Mouse (Mus musculus) E14TG2a.4 (cell line): ENCODE data around the gene Madd.

Experiments used
- H3K27me3 ChIP-seq: 2 replicates; pipeline ENCODE4 v1.6.1; 2014; ENCODE audit warnings: low read length, control low read depth; ENCODE audit not compliant: insufficient read depth
- H3K36me3 ChIP-seq: 2 replicates; pipeline ENCODE4 v1.6.1; 2014; ENCODE audit warnings: low read length, control low read depth; ENCODE audit not compliant: insufficient read depth
- H3K4me1 ChIP-seq: replicated peaks from 2 replicates; pipeline ENCODE4 v1.6.1; 2014; ENCODE audit warnings: low read depth, low read length, control low read depth
- H3K4me3 ChIP-seq: replicated peaks from 2 replicates; pipeline ENCODE4 v1.5.1; 2014; ENCODE audit warnings: mild to moderate bottlenecking, low read length
- H3K9me3 ChIP-seq: 2 replicates; pipeline ENCODE4 v1.6.1; 2014; ENCODE audit warnings: low read length, control low read depth
- CTCF ChIP-seq: conservative IDR thresholded peaks from 2 replicates; pipeline ENCODE4 v1.5.1; 2014; ENCODE audit warnings: low read length
- NANOG ChIP-seq: IDR thresholded peaks from 2 replicates; pipeline ENCODE4 v1.6.1; 2014; ENCODE audit warnings: borderline replicate concordance, low read length, mixed read lengths
- POU5F1 ChIP-seq: IDR thresholded peaks from 2 replicates; pipeline ENCODE4 v1.6.1; 2014; ENCODE audit warnings: low read length, borderline replicate concordance

The Madd gene

DNA sequence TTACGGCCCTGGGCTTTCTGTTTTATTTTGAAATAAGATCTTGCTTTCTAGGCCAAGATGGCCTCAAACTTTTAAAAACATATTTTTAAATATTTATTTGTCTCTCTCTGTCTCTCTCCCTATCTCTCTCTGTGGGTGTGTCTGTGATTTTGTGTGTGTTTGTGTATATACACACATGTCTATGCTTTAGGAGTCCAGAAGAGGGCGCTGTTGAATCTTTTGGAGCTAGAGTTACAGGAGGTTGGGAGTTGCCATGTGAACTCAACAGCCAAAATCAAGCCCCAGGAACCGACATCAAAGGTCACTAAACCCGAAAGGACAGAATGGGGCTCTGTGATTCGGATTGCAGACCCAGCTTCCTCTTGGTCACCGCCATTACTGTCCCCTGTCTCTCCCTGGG, 73.2 kb downstream of the Madd start:
- no peaks in the 10 kb centered on the region for H3K36me3 ChIP-seq
- no peak for TF ChIP-seq POU5F1
- peak; percentile 64 for TF ChIP-seq CTCF

DNA sequence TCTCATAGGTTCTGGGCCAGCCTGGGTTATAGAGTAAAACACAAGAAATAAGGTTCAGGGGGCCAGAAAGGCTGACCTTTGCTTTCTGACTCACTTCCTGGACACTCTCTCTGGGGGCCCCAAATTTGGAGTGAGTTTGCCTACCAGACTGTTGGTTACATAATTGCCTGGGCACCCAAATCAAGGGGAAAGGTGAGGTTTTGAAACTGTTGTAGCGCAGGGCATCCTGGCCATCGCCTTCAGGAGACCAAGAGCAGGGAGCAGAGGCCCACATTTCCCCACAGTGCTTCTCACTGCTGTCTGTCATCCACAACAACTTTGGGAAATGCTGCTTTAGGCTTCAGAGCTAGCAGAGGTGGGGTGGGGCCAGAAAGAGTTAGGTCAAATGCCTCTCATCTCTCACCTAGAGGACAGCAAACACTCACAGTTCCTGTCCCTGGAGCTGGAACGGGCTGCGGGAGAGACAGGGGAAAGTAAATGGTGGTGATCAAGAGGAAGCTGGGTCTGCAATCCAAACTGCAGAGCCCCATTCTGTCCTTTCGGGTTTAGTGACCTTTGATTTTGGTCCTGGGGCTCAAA, 73.7 kb downstream of the Madd start:
- Histone ChIP-seq H3K36me3 (no peaks in the 10 kb centered on the region), H3K4me1 (peaks cover 39% of the 10 kb centered on the region), H3K9me3 (no peaks in the 10 kb centered on the region), H3K27me3 (peaks cover 2% of the 10 kb centered on the region; the same call in 1 of the 2 replicates), H3K4me3 (no peak overlapping the region)
- TF ChIP-seq CTCF (no peak), NANOG (no peak), POU5F1 (no peak)

More for the DNA sequence above, 73.2 kb downstream of the Madd start:
- Histone ChIP-seq H3K4me3 (no peak overlapping the region), H3K4me1 (peaks cover 39% of the 10 kb centered on the region), H3K9me3 (no peaks in the 10 kb centered on the region), H3K27me3 (peaks cover 3% of the 10 kb centered on the region; the same call in 1 of the 2 replicates)

DNA sequence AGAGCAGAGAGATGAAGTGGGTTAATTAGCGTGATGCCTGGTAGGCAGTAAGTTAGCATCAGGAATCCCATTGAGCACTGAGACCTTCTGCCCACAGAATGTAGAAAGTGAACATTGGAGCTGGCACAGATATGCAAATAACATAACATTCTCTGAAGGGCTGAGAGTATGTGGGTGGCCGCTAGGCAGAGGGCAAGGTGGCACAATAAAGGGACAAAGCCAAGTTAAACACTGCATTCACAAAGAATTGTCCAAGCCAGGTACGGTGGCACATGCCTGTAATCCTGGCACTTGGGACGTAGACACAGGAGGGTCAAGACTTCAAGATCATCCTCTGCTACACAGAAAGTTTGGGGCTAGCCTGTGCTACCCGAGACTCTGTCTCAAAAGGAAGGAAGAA, 74.4 kb downstream of the Madd start:
- Histone ChIP-seq H3K9me3 (no peaks in the 10 kb centered on the region), H3K36me3 (no peaks in the 10 kb centered on the region), H3K27me3 (peaks cover 2% of the 10 kb centered on the region; the same call in 1 of the 2 replicates), H3K4me1 (peaks cover 39% of the 10 kb centered on the region), H3K4me3 (no peak overlapping the region)
- TF ChIP-seq POU5F1 = no peak
- TF ChIP-seq CTCF = no peak
- TF ChIP-seq NANOG = no peak

DNA sequence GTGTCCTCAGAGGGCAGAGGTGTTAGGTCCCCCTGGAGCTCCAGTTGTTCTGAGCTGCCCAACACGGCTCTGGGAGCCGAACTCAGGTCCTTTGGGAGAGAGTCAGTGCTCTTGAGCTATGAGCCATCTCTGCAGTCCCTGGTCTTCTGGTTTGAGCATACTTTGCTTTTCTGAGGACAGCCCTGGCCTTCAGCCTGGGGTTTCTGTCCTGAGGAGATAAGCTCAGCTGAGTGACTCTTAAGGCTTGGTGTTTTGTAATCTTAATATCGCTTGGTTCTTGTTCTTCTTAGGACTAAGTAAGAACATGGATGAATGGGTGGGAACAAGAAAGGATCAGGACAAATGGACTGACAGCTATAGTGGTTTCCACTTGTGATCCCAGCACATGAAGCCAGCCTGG, 75.5 kb downstream of the Madd start:
- H3K27me3 ChIP-seq = no peaks in the 10 kb centered on the region
- peaks cover 32% of the 10 kb centered on the region for H3K4me1 ChIP-seq
- TF ChIP-seq POU5F1 = no peak
- TF ChIP-seq CTCF = no peak
- no peak for TF ChIP-seq NANOG
- H3K4me3 ChIP-seq = no peak overlapping the region
- H3K9me3 ChIP-seq = no peaks in the 10 kb centered on the region
- H3K36me3 ChIP-seq = no peaks in the 10 kb centered on the region

DNA sequence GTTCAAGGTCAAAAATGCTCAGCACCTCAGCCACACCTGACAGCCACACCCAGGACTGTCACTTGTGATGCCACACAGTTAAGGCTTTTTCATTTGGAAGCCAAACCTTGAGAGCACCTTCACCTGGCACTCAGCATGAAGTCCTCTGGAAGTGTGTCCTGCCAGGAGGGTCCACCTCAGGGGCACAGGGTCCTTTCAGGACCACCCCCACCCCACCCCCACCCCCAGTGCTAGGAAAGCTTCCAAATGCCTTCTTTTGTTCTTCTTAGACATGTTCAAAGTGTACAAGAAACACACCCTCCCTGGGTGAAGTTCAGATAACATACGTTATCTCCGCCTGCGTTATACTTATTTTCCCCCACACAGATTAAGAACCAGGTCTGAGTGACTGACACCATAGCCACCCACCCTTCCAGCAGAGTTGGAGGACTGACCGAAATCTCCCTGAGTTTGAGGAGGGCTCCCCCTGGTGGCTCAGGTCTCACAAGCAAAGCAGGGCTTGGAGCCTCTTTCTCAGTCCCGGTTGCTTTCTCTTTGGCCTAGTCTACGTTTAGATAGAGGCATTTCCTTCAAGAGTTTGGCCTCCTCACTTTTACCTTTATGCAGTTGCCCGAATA, 82.4 kb downstream of the Madd start:
- Histone ChIP-seq H3K27me3 (peaks cover 14% of the 10 kb centered on the region), H3K36me3 (no peaks in the 10 kb centered on the region), H3K4me3 (no peak overlapping the region), H3K9me3 (no peaks in the 10 kb centered on the region), H3K4me1 (peaks cover 26% of the 10 kb centered on the region)
- TF ChIP-seq NANOG = no peak
- TF ChIP-seq POU5F1 = no peak
- TF ChIP-seq CTCF = peak; percentile 78

DNA sequence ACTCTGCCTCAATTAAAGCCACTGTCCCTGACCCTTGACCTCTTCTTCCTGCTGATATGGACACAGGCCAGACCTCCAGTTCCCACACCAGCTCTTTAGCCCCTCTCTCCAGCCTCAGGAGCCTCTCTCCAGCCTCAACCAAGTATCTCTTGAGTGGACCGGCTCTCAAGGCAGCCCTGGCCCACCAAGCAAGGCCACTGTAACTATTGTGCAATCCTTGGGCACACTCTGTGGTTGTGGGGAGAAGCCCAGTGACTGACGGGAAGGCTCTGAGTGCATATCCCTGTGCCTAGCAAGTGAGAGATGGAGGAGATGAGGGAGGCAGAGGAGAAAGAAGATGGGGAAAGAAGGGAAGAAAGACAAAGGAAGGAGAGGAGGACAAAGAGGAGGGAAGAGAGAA, 85.5 kb downstream of the Madd start:
- TF ChIP-seq CTCF = no peak
- no peak for TF ChIP-seq NANOG
- no peak for TF ChIP-seq POU5F1
- Histone ChIP-seq H3K4me3 (no peak overlapping the region), H3K9me3 (no peaks in the 10 kb centered on the region), H3K27me3 (peaks cover 26% of the 10 kb centered on the region), H3K4me1 (peaks cover 27% of the 10 kb centered on the region), H3K36me3 (no peaks in the 10 kb centered on the region)

DNA sequence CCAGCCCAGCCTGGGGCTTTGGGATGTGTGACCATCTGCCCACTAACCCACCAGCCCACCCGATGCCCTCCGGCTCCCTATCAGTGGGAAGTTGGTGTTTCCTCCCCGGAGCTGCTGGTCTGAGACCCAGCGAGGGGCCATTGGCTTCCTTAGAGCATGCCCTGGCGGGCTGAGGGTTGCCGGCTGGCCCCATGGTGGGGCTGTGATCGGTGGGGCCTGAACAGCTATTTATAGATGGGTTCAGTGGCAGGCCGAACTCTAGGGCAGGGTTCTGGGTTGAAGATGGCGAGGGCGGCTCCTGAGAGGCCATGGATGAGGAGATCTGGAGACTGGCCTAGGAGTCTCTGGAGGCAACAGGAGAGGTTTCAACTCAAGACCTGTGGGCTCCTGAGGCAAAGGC, 86.6 kb downstream of the Madd start:
- Histone ChIP-seq H3K4me1 (peaks cover 27% of the 10 kb centered on the region), H3K4me3 (peak overlapping the region; percentile 61), H3K27me3 (peaks cover 26% of the 10 kb centered on the region), H3K9me3 (no peaks in the 10 kb centered on the region), H3K36me3 (no peaks in the 10 kb centered on the region)
- TF ChIP-seq CTCF (no peak), NANOG (no peak), POU5F1 (no peak)

DNA sequence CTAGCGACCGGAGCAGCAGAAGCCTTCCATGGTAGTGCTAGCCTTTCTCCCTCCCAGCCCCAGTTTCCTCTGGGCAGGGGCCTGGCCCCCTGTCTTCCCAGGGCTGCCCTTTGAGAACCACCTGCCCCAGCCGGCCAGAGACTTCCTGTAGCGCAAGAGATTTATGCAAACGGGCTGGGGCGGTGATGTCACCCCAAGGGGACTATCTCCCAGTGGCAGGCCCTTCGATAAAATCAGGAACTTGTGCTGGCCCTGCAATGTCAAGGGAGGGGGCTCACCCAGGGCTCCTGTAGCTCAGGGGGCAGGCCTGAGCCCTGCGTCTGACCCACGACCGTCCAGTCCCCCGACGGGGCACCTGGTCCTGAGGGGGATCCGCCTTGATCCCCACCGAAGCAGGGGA, 87.1 kb downstream of the Madd start:
- no peaks in the 10 kb centered on the region for H3K9me3 ChIP-seq
- H3K4me3 ChIP-seq = peak overlapping the region; percentile 61
- H3K27me3 ChIP-seq = peaks cover 26% of the 10 kb centered on the region
- no peaks in the 10 kb centered on the region for H3K36me3 ChIP-seq
- peaks cover 26% of the 10 kb centered on the region for H3K4me1 ChIP-seq
- TF ChIP-seq NANOG = no peak
- no peak for TF ChIP-seq POU5F1
- no peak for TF ChIP-seq CTCF

DNA sequence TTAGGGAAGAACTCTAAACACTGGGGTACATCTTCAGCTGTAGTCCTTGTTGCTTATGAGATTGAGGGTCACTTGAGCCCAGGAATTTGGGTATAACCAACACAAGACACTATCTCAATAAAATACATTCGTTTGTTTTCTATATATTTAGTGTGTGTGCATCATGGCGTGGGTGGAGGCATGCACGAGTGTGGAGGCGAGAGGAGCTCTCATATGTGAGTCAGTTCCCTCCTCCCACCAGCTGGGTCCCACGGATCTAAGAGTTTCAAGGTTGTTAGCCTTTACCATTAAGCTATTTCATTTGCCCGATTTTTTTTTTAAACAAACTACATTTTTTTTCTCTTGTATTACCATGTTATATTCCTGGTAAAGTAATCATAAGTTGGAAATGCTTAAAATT, 92.8 kb downstream of the Madd start:
- Histone ChIP-seq H3K9me3 (no peaks in the 10 kb centered on the region), H3K4me1 (peaks cover 9% of the 10 kb centered on the region), H3K36me3 (no peaks in the 10 kb centered on the region), H3K4me3 (no peak overlapping the region), H3K27me3 (peaks cover 30% of the 10 kb centered on the region)
- no peak for TF ChIP-seq NANOG
- TF ChIP-seq CTCF = no peak
- TF ChIP-seq POU5F1 = no peak
